Mouse (Mus musculus): ENCODE measurements around the gene Fam167b. TPM values are rescaled to one million over a fixed set of nuclear protein-coding genes. Genes with fewer than 3 reads are reported as not detected.
"Not testable (repeated sequence)": the region's sequence is repeated elsewhere in the genome, so short reads cannot be mapped to it uniquely, and the experiment has no call there.

Fam167b gene
- polyA plus RNA-seq, 1 experiment from 2014 or later: 3.2 TPM

DNA sequence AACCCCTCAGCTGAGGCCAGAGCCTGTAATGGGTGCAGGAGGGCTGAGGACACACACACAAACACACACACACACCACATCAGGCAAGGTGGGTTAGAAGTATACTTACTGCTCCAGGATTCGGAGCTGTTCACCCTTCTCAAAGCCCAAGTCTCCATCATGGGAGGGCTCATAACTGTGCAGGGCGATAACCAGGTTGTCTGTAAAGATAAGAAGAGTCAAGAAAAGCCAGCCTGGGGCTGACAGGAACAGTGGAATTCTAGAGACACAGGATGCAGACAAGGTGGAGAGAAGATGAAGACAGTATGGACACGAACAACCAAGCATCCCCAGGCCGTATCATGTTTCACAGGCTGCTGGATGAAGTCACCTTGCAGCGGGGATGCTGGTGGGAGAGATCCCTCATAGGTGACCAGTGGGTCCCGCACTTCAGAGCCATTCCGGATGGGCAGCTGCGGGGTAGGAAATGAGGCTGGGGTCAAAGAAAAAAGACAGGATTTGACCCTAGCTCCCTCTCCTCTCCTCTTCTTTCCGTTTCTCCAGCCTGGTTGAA, 21.0 kb downstream of the Fam167b start:
- TF ChIP-seq CTCF (IDR thresholded peaks at IDR 0.05) (no peak), EP300 (IDR thresholded peaks at IDR 0.05) (no peak)
- peak overlapping the region; percentile 43; the same call in 1 of the 2 replicates for H3K9ac ChIP-seq (replicated peaks; ENCODE audit: low read depth)
- H3K27ac ChIP-seq (ENCODE audit: low read length): no peak overlapping the region
- DNase-seq (ENCODE audit: low spot score): no peak
- H3K4me3 ChIP-seq (ENCODE audit: low read depth, low read length): peak overlapping the region; percentile 49; the same call in 1 of the 2 replicates
- H3K4me1 ChIP-seq (ENCODE audit: insufficient read depth, low read depth, low read length): peaks cover 12% of the 10 kb centered on the region; the same call in 1 of the 2 replicates
- ATAC-seq: 0 out of 2 replicates have a peak, but pooled peaks have one; percentile 2
- no peaks in the 10 kb centered on the region for H3K27me3 ChIP-seq (replicated peaks; ENCODE audit: insufficient read depth, low read length)
- H3K4me2 ChIP-seq (replicated peaks; ENCODE audit: low read depth, low read length): peak overlapping the region; percentile 89
- no peaks in the 10 kb centered on the region for H3K36me3 ChIP-seq (ENCODE audit: insufficient read depth, low read length)
- 69% methylated on average over 9 of the region's 9 CpGs for WGBS
- H3K9me3 ChIP-seq (ENCODE audit: low read length): no peaks in the 10 kb centered on the region

DNA sequence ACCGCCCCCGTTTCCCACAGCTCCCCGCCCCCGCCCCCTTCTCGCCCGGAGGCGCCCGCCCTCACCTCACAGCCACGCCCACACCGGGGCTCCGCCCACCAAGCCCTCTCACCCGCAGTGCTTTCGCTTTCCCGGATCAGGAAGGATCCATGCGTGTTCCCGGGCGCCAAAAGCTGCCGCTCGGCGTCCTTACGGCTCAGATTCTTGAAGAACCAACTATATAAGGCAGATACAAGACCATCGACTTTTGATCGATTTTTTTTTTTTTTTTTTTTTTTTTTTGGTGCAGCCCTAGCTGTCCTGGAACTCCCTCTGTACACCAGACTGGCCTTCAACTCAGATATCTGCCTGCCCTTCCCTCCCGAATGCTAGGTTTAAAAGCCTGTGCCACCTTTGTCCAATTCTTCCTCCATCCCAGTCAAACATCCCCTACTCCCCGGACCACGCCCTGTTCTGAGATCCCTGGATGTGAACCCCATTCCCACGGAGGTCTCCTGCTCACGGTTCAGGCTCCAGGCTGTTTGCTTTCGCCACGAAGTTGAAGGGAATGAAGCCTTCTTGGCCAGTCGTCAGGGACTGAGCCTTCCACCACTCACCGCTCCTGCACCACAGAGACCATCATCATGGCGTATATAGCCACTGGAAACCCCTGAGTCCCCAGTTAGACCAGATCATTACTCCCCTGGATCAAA, 21.7 kb downstream of the Fam167b start:
- no peaks in the 10 kb centered on the region for H3K9me3 ChIP-seq (ENCODE audit: low read length)
- peaks cover 12% of the 10 kb centered on the region; the same call in 1 of the 2 replicates for H3K4me1 ChIP-seq (ENCODE audit: insufficient read depth, low read depth, low read length)
- H3K9ac ChIP-seq (replicated peaks; ENCODE audit: low read depth): peak overlapping the region; percentile 43
- H3K36me3 ChIP-seq (ENCODE audit: insufficient read depth, low read length): no peaks in the 10 kb centered on the region
- peak overlapping the region; percentile 49 for H3K4me3 ChIP-seq (ENCODE audit: low read depth, low read length)
- TF ChIP-seq EP300 (IDR thresholded peaks at IDR 0.05) (no peak), CTCF (IDR thresholded peaks at IDR 0.05) (no peak)
- peak overlapping the region; percentile 89 for H3K4me2 ChIP-seq (replicated peaks; ENCODE audit: low read depth, low read length)
- peak; percentile 93 for ATAC-seq
- H3K27me3 ChIP-seq (replicated peaks; ENCODE audit: insufficient read depth, low read length): no peaks in the 10 kb centered on the region
- peak overlapping the region; percentile 32 for H3K27ac ChIP-seq (ENCODE audit: low read length)
- peak; percentile 90 for DNase-seq (ENCODE audit: low spot score)
- 10% methylated on average over 33 of the region's 33 CpGs for WGBS

DNA sequence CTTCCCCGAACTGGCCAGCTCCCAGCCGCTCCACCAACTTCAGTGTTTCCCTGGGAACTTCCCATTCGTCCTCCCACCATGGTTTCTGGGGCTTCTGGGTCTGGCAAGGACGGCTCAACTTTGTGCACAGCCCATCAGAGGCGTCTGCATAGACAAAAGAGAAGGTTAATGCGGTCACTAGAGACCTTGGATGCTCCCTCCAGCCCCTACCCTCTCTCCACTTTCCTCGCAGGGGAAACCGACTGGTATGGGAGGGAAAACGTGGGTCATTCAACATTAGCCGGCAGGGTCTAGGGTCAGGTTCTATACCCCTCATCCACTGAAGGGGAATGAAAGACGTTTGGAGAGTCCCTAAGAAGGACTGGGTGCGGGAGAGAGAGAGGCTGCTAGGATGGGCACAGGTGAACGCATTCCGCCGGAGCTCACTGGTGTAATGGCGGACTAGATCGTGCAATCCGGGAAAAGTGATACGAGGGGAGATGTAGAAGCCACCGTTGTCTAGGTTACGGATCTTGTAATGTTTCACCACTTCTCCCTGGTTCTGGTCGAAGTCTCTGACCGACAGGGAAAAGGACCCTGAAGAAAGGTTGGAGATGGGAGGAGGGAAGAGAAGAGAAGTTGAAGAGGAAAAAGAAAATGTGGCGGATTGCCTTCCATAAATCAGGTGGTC, 22.4 kb downstream of the Fam167b start:
- ATAC-seq: peak; percentile 53
- H3K4me2 ChIP-seq (replicated peaks; ENCODE audit: low read depth, low read length): peak overlapping the region; percentile 89
- under 1% methylated on average over 23 of the region's 24 CpGs for WGBS
- H3K27me3 ChIP-seq (replicated peaks; ENCODE audit: insufficient read depth, low read length): no peaks in the 10 kb centered on the region
- H3K9ac ChIP-seq (replicated peaks; ENCODE audit: low read depth): no peak overlapping the region
- TF ChIP-seq CTCF (IDR thresholded peaks at IDR 0.05): no peak
- no peaks in the 10 kb centered on the region for H3K36me3 ChIP-seq (ENCODE audit: insufficient read depth, low read length)
- peak overlapping the region; percentile 49 for H3K4me3 ChIP-seq (ENCODE audit: low read depth, low read length)
- peaks cover 12% of the 10 kb centered on the region; the same call in 1 of the 2 replicates for H3K4me1 ChIP-seq (ENCODE audit: insufficient read depth, low read depth, low read length)
- H3K27ac ChIP-seq (ENCODE audit: low read length): no peak overlapping the region
- no peak for DNase-seq (ENCODE audit: low spot score)
- no peaks in the 10 kb centered on the region for H3K9me3 ChIP-seq (ENCODE audit: low read length)

DNA sequence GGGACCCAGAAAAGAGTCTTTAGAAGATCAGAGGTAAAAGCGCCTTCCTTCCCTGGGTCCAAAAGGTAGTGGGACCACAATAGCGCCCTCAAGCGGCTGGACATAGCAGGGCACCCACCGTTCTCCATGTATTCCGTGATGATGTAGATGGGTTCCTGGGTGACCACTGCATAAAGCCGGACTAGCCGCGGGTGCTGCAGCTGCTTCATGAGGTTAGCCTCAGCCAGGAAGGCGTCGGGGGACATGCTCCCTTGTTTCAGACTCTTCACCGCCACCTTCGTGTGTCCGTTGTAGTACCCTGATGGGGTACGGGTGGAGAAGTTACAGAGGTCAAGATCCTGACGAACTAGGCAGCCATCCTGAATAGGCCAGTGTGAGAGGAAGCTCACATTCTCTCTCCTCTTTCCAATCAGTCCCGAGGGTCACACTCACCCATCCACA, 22.9 kb downstream of the Fam167b start:
- Histone ChIP-seq H3K4me1 (ENCODE audit: insufficient read depth, low read depth, low read length) (peaks cover 12% of the 10 kb centered on the region; the same call in 1 of the 2 replicates), H3K36me3 (ENCODE audit: insufficient read depth, low read length) (no peaks in the 10 kb centered on the region), H3K4me2 (replicated peaks; ENCODE audit: low read depth, low read length) (peak overlapping the region; percentile 89), H3K27ac (ENCODE audit: low read length) (no peak overlapping the region), H3K27me3 (replicated peaks; ENCODE audit: insufficient read depth, low read length) (no peaks in the 10 kb centered on the region), H3K4me3 (ENCODE audit: low read depth, low read length) (peak overlapping the region; percentile 49), H3K9ac (replicated peaks; ENCODE audit: low read depth) (no peak overlapping the region), H3K9me3 (ENCODE audit: low read length) (no peaks in the 10 kb centered on the region)
- TF ChIP-seq EP300 (IDR thresholded peaks at IDR 0.05) (no peak), CTCF (IDR thresholded peaks at IDR 0.05) (peak; percentile 80)
- peak; percentile 46 for ATAC-seq
- DNase-seq (ENCODE audit: low spot score): peak; percentile 61
- WGBS: 3% methylated on average over 16 of the region's 16 CpGs

DNA sequence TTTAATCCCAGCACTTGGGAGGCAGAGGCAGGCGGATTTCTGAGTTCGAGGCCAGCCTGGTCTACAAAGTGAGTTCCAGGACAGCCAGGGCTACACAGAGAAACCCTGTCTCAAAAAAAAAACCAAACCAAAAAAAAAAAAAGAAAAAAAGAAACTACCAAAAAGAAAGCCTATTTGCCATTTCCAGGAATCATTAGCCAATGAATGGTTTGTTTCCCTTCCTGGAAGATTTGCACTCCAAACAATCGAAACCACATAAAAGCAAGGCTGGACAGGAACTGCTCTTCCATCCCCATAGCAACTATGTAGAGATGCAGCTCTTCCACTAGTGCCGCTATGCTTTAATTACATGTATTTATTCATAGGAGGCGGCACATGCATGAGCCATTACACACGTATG, 23.8 kb downstream of the Fam167b start:
- H3K9me3 ChIP-seq (ENCODE audit: low read length); H3K4me2 ChIP-seq (replicated peaks; ENCODE audit: low read depth, low read length); H3K27me3 ChIP-seq (replicated peaks; ENCODE audit: insufficient read depth, low read length); H3K9ac ChIP-seq (replicated peaks; ENCODE audit: low read depth); ATAC-seq; DNase-seq (ENCODE audit: low spot score); H3K4me3 ChIP-seq (ENCODE audit: low read depth, low read length); H3K27ac ChIP-seq (ENCODE audit: low read length); H3K36me3 ChIP-seq (ENCODE audit: insufficient read depth, low read length): not testable (repeated sequence)
- peaks cover 12% of the 10 kb centered on the region; the same call in 1 of the 2 replicates for H3K4me1 ChIP-seq (ENCODE audit: insufficient read depth, low read depth, low read length)
- 82% methylated on average over 4 of the region's 6 CpGs for WGBS

DNA sequence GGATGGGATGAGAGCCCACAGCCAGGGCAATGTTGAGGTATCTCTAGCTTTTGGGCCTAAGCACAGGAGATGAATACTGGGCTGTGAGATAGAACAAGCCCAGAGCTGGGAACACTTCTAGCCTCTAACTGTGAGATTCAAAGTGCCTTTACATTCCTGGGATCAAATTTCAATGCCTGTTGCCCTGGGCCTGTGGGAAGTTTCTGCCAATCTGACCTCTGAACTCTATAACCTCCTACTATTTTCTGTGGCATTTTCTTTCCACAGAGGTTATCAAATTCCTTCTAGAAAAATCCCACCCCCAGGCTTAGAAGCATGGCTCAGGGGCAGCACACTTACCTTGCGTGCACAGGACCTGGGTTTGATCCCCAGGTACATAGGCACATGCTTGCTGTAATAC, 28.1 kb downstream of the Fam167b start:
- 59% methylated on average over 1 of the region's 1 CpGs for WGBS

More for the DNA sequence above, 28.1 kb downstream of the Fam167b start:
- no peaks in the 10 kb centered on the region for H3K36me3 ChIP-seq (ENCODE audit: insufficient read depth, low read length)
- H3K4me2 ChIP-seq (replicated peaks; ENCODE audit: low read depth, low read length): no peak overlapping the region
- H3K27me3 ChIP-seq (replicated peaks; ENCODE audit: insufficient read depth, low read length): no peaks in the 10 kb centered on the region
- H3K4me3 ChIP-seq (ENCODE audit: low read depth, low read length): no peak overlapping the region
- H3K9ac ChIP-seq (replicated peaks; ENCODE audit: low read depth): no peak overlapping the region
- no peak for DNase-seq (ENCODE audit: low spot score)
- TF ChIP-seq EP300 (IDR thresholded peaks at IDR 0.05): no peak
- TF ChIP-seq CTCF (IDR thresholded peaks at IDR 0.05): no peak
- ATAC-seq: no peak
- H3K9me3 ChIP-seq (ENCODE audit: low read length): no peaks in the 10 kb centered on the region
- no peaks in the 10 kb centered on the region for H3K4me1 ChIP-seq (ENCODE audit: insufficient read depth, low read depth, low read length)
- no peak overlapping the region for H3K27ac ChIP-seq (ENCODE audit: low read length)
